Mouse (Mus musculus) midbrain, embryonic 11.5 days (tissue): ENCODE measurements around the gene Il18. TPM values are rescaled to one million over a fixed set of nuclear protein-coding genes. Genes with fewer than 3 reads are reported as not detected.
"Not testable (repeated sequence)": the region's sequence is repeated elsewhere in the genome, so short reads cannot be mapped to it uniquely, and the experiment has no call there.

Source experiments
- ATAC-seq: fragments of 200-750 bp; cut with Nextera tagmentation; 2 replicates; pipeline ENCODE4 v1.8.0; 2017; ENCODE audit warnings: moderate TSS enrichment, moderate library complexity; ENCODE audit not compliant: low FRiP score
- DNase-seq: peaks from one replicate; pipeline ENCODE4 v3.0.0; 2015; ENCODE audit warnings: low spot score; ENCODE audit errors: missing footprints
- H3K27ac ChIP-seq: fragments of 300-500 bp; sonication (generic); 2 replicates; pipeline ENCODE4 v1.5.1; 2014; ENCODE audit warnings: low read depth, low read length
- H3K27me3 ChIP-seq: fragments of 300-500 bp; sonication (generic); 2 replicates; pipeline ENCODE4 v1.6.1; 2014; ENCODE audit warnings: mild to moderate bottlenecking, low read length, moderate library complexity, mixed read lengths; ENCODE audit not compliant: control insufficient read depth, insufficient read depth
- H3K36me3 ChIP-seq: fragments of 300-500 bp; sonication (generic); 2 replicates; pipeline ENCODE4 v1.6.1; 2014; ENCODE audit warnings: mild to moderate bottlenecking, low read length, moderate library complexity, mixed read lengths; ENCODE audit not compliant: control insufficient read depth, insufficient read depth
- H3K4me1 ChIP-seq: fragments of 300-500 bp; sonication (generic); 2 replicates; pipeline ENCODE4 v1.6.1; 2014; ENCODE audit warnings: low read length; ENCODE audit not compliant: control insufficient read depth, insufficient read depth
- H3K4me2 ChIP-seq: fragments of 300-500 bp; sonication (generic); 2 replicates; pipeline ENCODE4 v1.6.1; 2014; ENCODE audit warnings: mild to moderate bottlenecking, moderate library complexity
- H3K4me3 ChIP-seq: fragments of 300-500 bp; sonication (generic); 2 replicates; pipeline ENCODE4 v1.5.1; 2014; ENCODE audit warnings: low read depth, low read length
- H3K9ac ChIP-seq: fragments of 300-500 bp; sonication (generic); 2 replicates; pipeline ENCODE4 v1.6.1; 2014; ENCODE audit warnings: low read length
- H3K9me3 ChIP-seq: fragments of 300-500 bp; sonication (generic); 2 replicates; pipeline ENCODE4 v1.6.1; 2016; ENCODE audit warnings: low read length; ENCODE audit not compliant: control insufficient read depth
- WGBS: fragments of 180-500 bp; shearing (Covaris S2); extraction: QIAGEN DNeasy Blood & Tissue Kit; methylation state at CpG from one replicate; pipeline ENCODE4 v1.1.7; 2014; 5-methylcytosine and 5-hydroxymethylcytosine counted together
- polyA plus RNA-seq: library from polyadenylated mRNA; unstranded; fragments of >200 nt; fragmentation: Nextera tagmentation; extraction: Ambion mirVana; gene quantifications from 2 replicates; pipeline ENCODE4 v1.2.1, GENCODE M21; 2014

Gene Il18
- polyA plus RNA-seq, 1 experiment from 2014 or later: 23.2 TPM

- H3K27ac ChIP-seq: no peak overlapping the region; the same call in 1 of the 2 replicates
- H3K9me3 ChIP-seq: no peaks in the 10 kb centered on the region
- H3K4me1 ChIP-seq: peaks cover 18% of the 10 kb centered on the region
- peaks cover 3% of the 10 kb centered on the region; the same call in 1 of the 2 replicates for H3K36me3 ChIP-seq
- H3K27me3 ChIP-seq: no peaks in the 10 kb centered on the region
- peak overlapping the region; percentile 92 for H3K9ac ChIP-seq
- H3K4me3 ChIP-seq: peak overlapping the region; percentile 84
- H3K4me2 ChIP-seq: peak overlapping the region; percentile 96
- WGBS: 6% methylated on average over 6 of the region's 6 CpGs
- DNase-seq: peak; percentile 86
- ATAC-seq: no peak
Measured at GRCm38 (mm10) chr9:50604338-50604737, 49.7 kb downstream of the Il18 start.

- DNase-seq (no peak), ATAC-seq (no peak)
- Histone ChIP-seq H3K4me2 (no peak overlapping the region), H3K9me3 (no peaks in the 10 kb centered on the region), H3K27ac (no peak overlapping the region), H3K4me3 (no peak overlapping the region), H3K36me3 (peaks cover 21% of the 10 kb centered on the region), H3K9ac (no peak overlapping the region), H3K27me3 (no peaks in the 10 kb centered on the region), H3K4me1 (peaks cover 7% of the 10 kb centered on the region)
- WGBS: 94% methylated on average over 4 of the region's 4 CpGs
Measured at GRCm38 (mm10) chr9:50612115-50612514, 57.5 kb downstream of the Il18 start.

- H3K9ac ChIP-seq: peak overlapping the region; percentile 93
- H3K4me3 ChIP-seq: peak overlapping the region; percentile 96
- WGBS: 42% methylated on average over 11 of the region's 11 CpGs
- no peak overlapping the region for H3K27ac ChIP-seq
- H3K36me3 ChIP-seq: peaks cover 11% of the 10 kb centered on the region
- DNase-seq (peak; percentile 79), ATAC-seq (no peak)
- peaks cover 7% of the 10 kb centered on the region for H3K4me1 ChIP-seq
- no peaks in the 10 kb centered on the region for H3K9me3 ChIP-seq
- no peaks in the 10 kb centered on the region for H3K27me3 ChIP-seq
- peak overlapping the region; percentile 61 for H3K4me2 ChIP-seq
Measured at GRCm38 (mm10) chr9:50616161-50616560, 61.5 kb downstream of the Il18 start.

GRCm38 (mm10) chr9:50616766-50617603 is 62.4 kb downstream of the Il18 start, which contains the start of the genes Pih1d2 and Nkapd1:
TSS of gene Pih1d2 (plus strand) at chr9:50617321.
TSS of gene Nkapd1 (minus strand) at chr9:50617464.
- DNase-seq (peak; percentile 99), ATAC-seq (peak; percentile 94)
- no peaks in the 10 kb centered on the region for H3K27me3 ChIP-seq
- peak within 1 kb of the TSS; percentile 61 for H3K4me2 ChIP-seq
- H3K9me3 ChIP-seq: no peaks in the 10 kb centered on the region
- H3K9ac ChIP-seq: peak within 1 kb of the TSS; percentile 93
- H3K4me1 ChIP-seq: peaks cover 7% of the 10 kb centered on the region
- peak within 1 kb of the TSS; percentile 90 for H3K27ac ChIP-seq
- peaks cover 8% of the 10 kb centered on the region for H3K36me3 ChIP-seq
- under 1% methylated on average over 80 of the region's 81 CpGs for WGBS
- peak within 1 kb of the TSS; percentile 96 for H3K4me3 ChIP-seq

GRCm38 (mm10) chr9:50617794-50618330 is 63.2 kb downstream of the Il18 start:
- no peak for ATAC-seq
- Histone ChIP-seq H3K4me3 (peak overlapping the region; percentile 96), H3K36me3 (peaks cover 5% of the 10 kb centered on the region; the same call in 1 of the 2 replicates), H3K4me2 (peak overlapping the region; percentile 61; the same call in 1 of the 2 replicates), H3K27ac (no peak overlapping the region), H3K9me3 (no peaks in the 10 kb centered on the region), H3K9ac (no peak overlapping the region), H3K4me1 (peaks cover 7% of the 10 kb centered on the region), H3K27me3 (no peaks in the 10 kb centered on the region)
- DNase-seq: no peak
- WGBS: 66% methylated on average over 9 of the region's 9 CpGs

- ATAC-seq, H3K9ac ChIP-seq, H3K4me3 ChIP-seq, H3K9me3 ChIP-seq, H3K27me3 ChIP-seq, H3K36me3 ChIP-seq, DNase-seq, H3K4me1 ChIP-seq, H3K27ac ChIP-seq, H3K4me2 ChIP-seq: not testable (repeated sequence)
- 95% methylated on average over 6 of the region's 8 CpGs for WGBS
Measured at GRCm38 (mm10) chr9:50630903-50631302, 76.3 kb downstream of the Il18 start.

Other genes with a start within 250 kb of the Il18 start
- gene Rpl10-ps3, start 209.9 kb upstream of the Il18 start, polyA plus RNA-seq: 164 and 172 TPM in 2 replicates
- 0.52 and 0.78 TPM in 2 replicates for gene Plet1, start 60.3 kb upstream of the Il18 start, polyA plus RNA-seq
- gene Pts, start 26.1 kb upstream of the Il18 start, polyA plus RNA-seq: 76.8 and 88.0 TPM in 2 replicates
- 0.29 and 0.40 TPM in 2 replicates for gene Bco2, start 354 bp downstream of the Il18 start, polyA plus RNA-seq
- 0.26 and 0.33 TPM in 2 replicates for gene Tex12, start 6.5 kb downstream of the Il18 start, polyA plus RNA-seq
- 274 and 284 TPM in 2 replicates for gene Sdhd, start 49.0 kb downstream of the Il18 start, polyA plus RNA-seq
- 333 and 369 TPM in 2 replicates for gene Timm8b, start 49.1 kb downstream of the Il18 start, polyA plus RNA-seq
- gene Pih1d2, start 62.5 kb downstream of the Il18 start, polyA plus RNA-seq: 6.6 and 7.5 TPM in 2 replicates
- gene Nkapd1, start 62.6 kb downstream of the Il18 start, polyA plus RNA-seq: 25.5 and 26.2 TPM in 2 replicates
- gene Dlat, start 105.0 kb downstream of the Il18 start, polyA plus RNA-seq: 63.5 and 66.4 TPM in 2 replicates
- gene Dixdc1, start 184.7 kb downstream of the Il18 start, polyA plus RNA-seq: 18.5 and 22.9 TPM in 2 replicates
- 0.88 and 1.2 TPM in 2 replicates for gene 2310030G06Rik, start 191.7 kb downstream of the Il18 start, polyA plus RNA-seq
- 5.3 and 6.1 TPM in 2 replicates for gene Cryab, start 196.5 kb downstream of the Il18 start, polyA plus RNA-seq
- 0.48 and 0.81 TPM in 2 replicates for gene Hspb2, start 197.5 kb downstream of the Il18 start, polyA plus RNA-seq
- gene Fdxacb1, start 213.4 kb downstream of the Il18 start, polyA plus RNA-seq: 11.4 and 12.0 TPM in 2 replicates
- gene Alg9, start 220.2 kb downstream of the Il18 start, polyA plus RNA-seq: 34.1 and 34.4 TPM in 2 replicates
- gene 1110032A03Rik, start 220.7 kb downstream of the Il18 start, polyA plus RNA-seq: 37.2 and 37.7 TPM in 2 replicates